Mouse (Mus musculus) regulatory T cell (primary cell): ENCODE measurements around the gene Fbxw7.
"Not testable (repeated sequence)": the region's sequence is repeated elsewhere in the genome, so short reads cannot be mapped to it uniquely, and the experiment has no call there.

Experiments
- in situ Hi-C: fragments of 300-600 bp; cut with MboI, MseI; formaldehyde crosslinking; loops from one replicate; pipeline ENCODE4 v1.15.1; 2025; ENCODE audit warnings: high pct_unique_total_duplicates

Gene Fbxw7

GRCm38 (mm10) chr3:84826405-84826804 lies 11.3 kb downstream of the Fbxw7 start:
- in situ Hi-C loops = loop anchor here (10.0 kb wide), 2 partner anchors 142 to 1042 kb away; no protein-coding TSS in a partner anchor

GRCm38 (mm10) chr3:84826938-84827337 lies 11.9 kb downstream of the Fbxw7 start:
- in situ Hi-C loops = loop anchor here (10.0 kb wide), 2 partner anchors 142 to 1042 kb away; no protein-coding TSS in a partner anchor

GRCm38 (mm10) chr3:84827617-84828016 lies 12.5 kb downstream of the Fbxw7 start:
- in situ Hi-C loops = loop anchor here (10.0 kb wide), 2 partner anchors 143 to 1043 kb away; no protein-coding TSS in a partner anchor

- in situ Hi-C loops = loop anchor here (10.0 kb wide), 2 partner anchors 145 to 1045 kb away; no protein-coding TSS in a partner anchor
These were observed 14.3 kb downstream of the Fbxw7 start for GRCm38 (mm10) chr3:84829366-84829765.

- in situ Hi-C loops = no loop called here
These were observed 21.0 kb downstream of the Fbxw7 start for GRCm38 (mm10) chr3:84836029-84836428.

GRCm38 (mm10) chr3:84837984-84838383 lies 22.9 kb downstream of the Fbxw7 start:
- in situ Hi-C loops = no loop called here

- in situ Hi-C loops = no loop called here
These were observed 24.4 kb downstream of the Fbxw7 start for GRCm38 (mm10) chr3:84839499-84839898.

GRCm38 (mm10) chr3:84841271-84841670 lies 26.2 kb downstream of the Fbxw7 start:
- in situ Hi-C loops = no loop called here

- in situ Hi-C loops = no loop called here
These were observed 27.7 kb downstream of the Fbxw7 start for GRCm38 (mm10) chr3:84842793-84843192.

GRCm38 (mm10) chr3:84843594-84843993 lies 28.5 kb downstream of the Fbxw7 start:
- in situ Hi-C loops = no loop called here

GRCm38 (mm10) chr3:84848798-84849197 lies 33.7 kb downstream of the Fbxw7 start:
- in situ Hi-C loops = no loop called here

GRCm38 (mm10) chr3:84850418-84850817 lies 35.4 kb downstream of the Fbxw7 start:
- in situ Hi-C loops = no loop called here

- in situ Hi-C loops = no loop called here
These were observed 36.7 kb downstream of the Fbxw7 start for GRCm38 (mm10) chr3:84851801-84852200.

- in situ Hi-C loops = no loop called here
These were observed 37.8 kb downstream of the Fbxw7 start for GRCm38 (mm10) chr3:84852877-84853276.

GRCm38 (mm10) chr3:84854440-84854839 lies 39.4 kb downstream of the Fbxw7 start:
- in situ Hi-C loops = no loop called here

GRCm38 (mm10) chr3:84860669-84861068 lies 45.6 kb downstream of the Fbxw7 start:
- in situ Hi-C loops = no loop called here

GRCm38 (mm10) chr3:84861817-84862216 lies 46.7 kb downstream of the Fbxw7 start:
- in situ Hi-C loops = not testable (repeated sequence)

- in situ Hi-C loops = no loop called here
These were observed 50.6 kb downstream of the Fbxw7 start for GRCm38 (mm10) chr3:84865684-84866083.

GRCm38 (mm10) chr3:84866866-84867265 lies 51.8 kb downstream of the Fbxw7 start:
- in situ Hi-C loops = no loop called here

- in situ Hi-C loops = no loop called here
These were observed 52.4 kb downstream of the Fbxw7 start for GRCm38 (mm10) chr3:84867434-84867975.

- in situ Hi-C loops = no loop called here
These were observed 52.9 kb downstream of the Fbxw7 start for GRCm38 (mm10) chr3:84867991-84868390.

GRCm38 (mm10) chr3:84870126-84870525 lies 55.1 kb downstream of the Fbxw7 start:
- in situ Hi-C loops = no loop called here

- in situ Hi-C loops = no loop called here
These were observed 60.2 kb downstream of the Fbxw7 start for GRCm38 (mm10) chr3:84875306-84875705.

GRCm38 (mm10) chr3:84876211-84876610 lies 61.1 kb downstream of the Fbxw7 start:
- in situ Hi-C loops = no loop called here
